Mouse (Mus musculus) midbrain, embryonic 12.5 days (tissue): Measurements from ENCODE around the gene Eml4. TPM values are rescaled to one million over a fixed set of nuclear protein-coding genes. Genes with fewer than 3 reads are reported as not detected.

Experiments used
- ATAC-seq: fragments of 200-750 bp; cut with Nextera tagmentation; 2 replicates; pipeline ENCODE4 v1.8.0; 2017; ENCODE audit warnings: low read depth, moderate TSS enrichment, moderate library complexity; ENCODE audit not compliant: low FRiP score
- H3K27ac ChIP-seq: fragments of 300-500 bp; sonication (generic); replicated peaks from 2 replicates; pipeline ENCODE4 v1.5.1; 2016; ENCODE audit warnings: mild to moderate bottlenecking
- H3K27me3 ChIP-seq: fragments of 300-500 bp; sonication (generic); 2 replicates; pipeline ENCODE4 v1.6.1; 2016; ENCODE audit warnings: mild to moderate bottlenecking
- H3K36me3 ChIP-seq: fragments of 300-500 bp; sonication (generic); 2 replicates; pipeline ENCODE4 v1.6.1; 2016
- H3K4me1 ChIP-seq: fragments of 300-500 bp; sonication (generic); 2 replicates; pipeline ENCODE4 v1.6.1; 2016
- H3K4me2 ChIP-seq: fragments of 300-500 bp; sonication (generic); replicated peaks from 2 replicates; pipeline ENCODE4 v1.6.1; 2016; ENCODE audit warnings: mild to moderate bottlenecking, moderate library complexity
- H3K4me3 ChIP-seq: fragments of 300-500 bp; sonication (generic); 2 replicates; pipeline ENCODE4 v1.5.1; 2016; ENCODE audit warnings: mild to moderate bottlenecking
- H3K9ac ChIP-seq: fragments of 300-500 bp; sonication (generic); replicated peaks from 2 replicates; pipeline ENCODE4 v1.6.1; 2016; ENCODE audit warnings: mild to moderate bottlenecking, moderate library complexity
- H3K9me3 ChIP-seq: fragments of 300-500 bp; sonication (generic); 2 replicates; pipeline ENCODE4 v1.6.1; 2016; ENCODE audit warnings: mild to moderate bottlenecking
- WGBS: fragments of 180-500 bp; shearing (Covaris S2); methylation state at CpG from one replicate; pipeline ENCODE4 v1.1.7; 2016; 5-methylcytosine and 5-hydroxymethylcytosine counted together
- polyA plus RNA-seq: library from polyadenylated mRNA; unstranded; fragments of >200 nt; fragmentation: Nextera tagmentation; extraction: Ambion mirVana; gene quantifications from 2 replicates; pipeline ENCODE4 v1.2.1, GENCODE M21; 2016

Eml4 gene
- polyA plus RNA-seq: 43.4 and 47.4 TPM in 2 replicates

DNA sequence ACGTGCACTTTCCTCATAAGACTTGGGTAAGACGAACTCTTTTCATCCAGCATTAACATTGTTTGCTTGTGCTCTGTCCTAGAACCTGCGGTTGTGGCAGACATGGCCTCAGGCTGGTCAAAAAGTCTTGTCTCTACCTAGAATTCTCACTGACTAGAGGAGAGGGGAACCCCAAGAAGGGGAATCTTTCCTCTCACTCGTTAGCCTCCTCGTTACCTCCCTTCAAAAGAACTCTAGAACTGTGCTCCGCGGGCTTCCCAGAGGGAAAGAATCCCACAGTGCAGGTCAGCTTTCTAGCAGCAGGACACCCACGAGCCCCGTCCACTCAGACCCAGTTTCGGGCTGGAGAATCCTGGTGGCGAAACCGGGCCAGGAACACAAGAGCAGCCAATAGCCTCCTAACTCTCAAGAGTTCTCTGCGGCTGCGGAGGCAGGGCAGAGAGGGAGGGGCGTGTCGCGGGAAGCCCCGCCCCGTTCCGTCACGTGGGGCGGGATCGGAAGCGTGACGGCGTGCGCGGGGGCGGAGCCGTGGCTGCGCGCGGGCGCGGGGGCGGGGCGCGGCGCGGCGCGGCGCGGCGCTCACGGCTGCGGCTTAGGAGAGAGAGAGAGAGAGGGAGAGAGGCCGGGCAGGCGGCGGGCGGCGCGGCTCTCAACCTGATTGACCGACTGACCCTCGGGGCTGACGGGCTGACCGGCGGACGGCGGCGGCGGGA is at the start of gene Eml4:
TSS of gene Eml4 (plus strand) at position 553 of the 713 bp plus-strand sequence.
- peak within 1 kb of the TSS; percentile 95 for H3K9ac ChIP-seq
- H3K27ac ChIP-seq: peak within 1 kb of the TSS; percentile 91
- no peaks in the 10 kb centered on the region for H3K27me3 ChIP-seq
- peak within 1 kb of the TSS; percentile 77 for H3K4me2 ChIP-seq
- H3K4me3 ChIP-seq: peak within 1 kb of the TSS; percentile 94
- no peaks in the 10 kb centered on the region for H3K9me3 ChIP-seq
- no peaks in the 10 kb centered on the region for H3K36me3 ChIP-seq
- under 1% methylated on average over 46 of the region's 62 CpGs for WGBS
- peaks cover 21% of the 10 kb centered on the region for H3K4me1 ChIP-seq
- peak; percentile 95 for ATAC-seq

DNA sequence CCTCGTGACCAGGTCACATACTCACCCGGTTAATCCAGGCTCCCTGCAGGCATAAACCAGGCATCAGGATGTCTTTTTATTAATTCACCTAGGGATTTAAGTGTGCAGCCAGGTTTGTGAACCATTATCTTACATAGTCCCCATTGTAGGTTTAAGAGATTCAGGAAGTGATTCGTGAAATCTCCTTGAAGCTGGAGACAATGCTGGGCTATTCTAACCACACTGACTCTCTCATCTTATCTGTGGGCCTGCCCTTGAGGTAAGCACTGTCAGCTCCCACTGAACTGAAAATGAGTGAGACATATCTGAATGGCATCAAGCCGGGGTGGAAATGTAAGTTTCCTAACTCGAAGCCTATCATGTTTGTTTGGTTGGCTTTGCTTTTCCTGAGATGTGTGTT is 49.3 kb upstream of the Eml4 start:
- H3K4me1 ChIP-seq: no peaks in the 10 kb centered on the region
- H3K9ac ChIP-seq: no peak overlapping the region
- H3K4me3 ChIP-seq: no peak overlapping the region
- H3K36me3 ChIP-seq: no peaks in the 10 kb centered on the region
- H3K9me3 ChIP-seq: no peaks in the 10 kb centered on the region
- H3K27ac ChIP-seq: no peak overlapping the region
- no peaks in the 10 kb centered on the region for H3K27me3 ChIP-seq
- WGBS: 82% methylated on average over 5 of the region's 5 CpGs
- H3K4me2 ChIP-seq: no peak overlapping the region
- ATAC-seq: no peak

DNA sequence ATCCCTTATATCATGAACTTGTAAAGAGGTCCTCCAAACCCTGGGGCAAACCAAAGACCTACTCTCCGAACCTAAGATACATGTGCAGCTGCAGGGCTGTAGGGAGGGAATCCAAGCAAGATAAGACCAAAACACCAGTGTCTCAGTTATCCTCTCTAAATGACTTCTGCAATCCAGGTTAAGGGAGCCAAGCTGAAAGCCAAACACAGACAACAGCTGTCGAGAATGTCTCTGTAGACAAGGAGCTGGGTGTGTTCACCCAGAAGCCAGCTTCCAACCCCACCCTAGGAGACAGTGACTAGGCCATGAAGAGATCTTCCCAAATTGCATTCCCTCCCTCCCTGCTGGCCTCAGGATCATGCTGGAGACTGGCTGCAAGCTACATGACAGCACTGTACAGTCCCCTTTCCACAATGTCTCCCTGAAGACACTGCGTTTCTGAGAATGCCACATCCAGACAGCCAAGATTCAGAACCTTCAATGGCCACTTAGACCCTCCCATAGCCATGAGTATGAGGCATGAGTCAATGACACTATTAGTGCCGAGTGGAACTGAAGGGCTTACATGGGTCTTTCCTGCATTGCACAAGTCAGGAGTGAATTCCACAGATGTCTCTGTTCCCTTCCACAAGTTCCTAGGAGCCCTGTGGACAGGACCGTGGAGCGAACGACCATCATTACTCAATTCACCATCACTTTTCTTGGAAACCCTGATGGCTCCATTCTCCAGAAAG is 46.5 kb upstream of the Eml4 start:
- Histone ChIP-seq H3K27ac (no peak overlapping the region), H3K4me2 (no peak overlapping the region), H3K4me3 (no peak overlapping the region), H3K4me1 (peaks cover 8% of the 10 kb centered on the region; the same call in 1 of the 2 replicates), H3K9ac (no peak overlapping the region), H3K36me3 (no peaks in the 10 kb centered on the region), H3K27me3 (peaks cover 19% of the 10 kb centered on the region; the same call in 1 of the 2 replicates), H3K9me3 (no peaks in the 10 kb centered on the region)
- no peak for ATAC-seq
- WGBS: 87% methylated on average over 7 of the region's 7 CpGs

DNA sequence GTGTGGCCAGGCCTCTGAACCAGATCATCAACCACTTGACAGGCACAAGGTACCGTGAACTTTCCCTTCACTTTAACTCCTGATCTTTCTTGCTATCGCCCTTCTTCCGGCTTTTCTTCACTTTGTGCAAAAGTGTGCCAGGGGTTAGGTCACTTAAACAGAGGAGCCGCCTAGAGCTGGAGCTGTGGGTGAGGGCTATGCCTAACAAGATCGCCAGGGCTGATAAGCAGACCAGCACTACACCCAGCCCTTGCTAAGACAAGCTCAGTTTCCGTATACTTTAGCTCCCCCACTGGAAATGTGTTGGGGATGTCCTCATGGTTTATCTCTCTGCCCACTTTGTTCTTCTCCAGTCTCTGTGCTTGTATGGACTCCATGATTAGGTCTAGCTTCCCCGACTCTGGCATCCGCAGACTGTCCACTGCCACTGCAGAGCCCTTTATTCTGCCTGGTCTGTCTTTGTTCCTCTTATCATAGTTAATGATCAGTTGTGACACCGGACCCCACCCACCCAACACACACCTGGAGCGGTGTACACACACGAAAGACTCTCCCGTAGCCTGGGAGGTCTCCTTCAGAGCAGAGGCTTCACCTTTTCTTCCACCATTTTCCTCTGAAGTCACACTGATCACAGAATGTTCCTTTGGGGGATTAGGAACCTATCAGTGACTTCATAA is 43.6 kb upstream of the Eml4 start:
- Histone ChIP-seq H3K4me3 (no peak overlapping the region), H3K4me2 (no peak overlapping the region), H3K27me3 (peaks cover 19% of the 10 kb centered on the region; the same call in 1 of the 2 replicates), H3K36me3 (no peaks in the 10 kb centered on the region), H3K9ac (no peak overlapping the region), H3K4me1 (peaks cover 16% of the 10 kb centered on the region), H3K9me3 (no peaks in the 10 kb centered on the region), H3K27ac (no peak overlapping the region)
- no peak for ATAC-seq
- 90% methylated on average over 12 of the region's 12 CpGs for WGBS

DNA sequence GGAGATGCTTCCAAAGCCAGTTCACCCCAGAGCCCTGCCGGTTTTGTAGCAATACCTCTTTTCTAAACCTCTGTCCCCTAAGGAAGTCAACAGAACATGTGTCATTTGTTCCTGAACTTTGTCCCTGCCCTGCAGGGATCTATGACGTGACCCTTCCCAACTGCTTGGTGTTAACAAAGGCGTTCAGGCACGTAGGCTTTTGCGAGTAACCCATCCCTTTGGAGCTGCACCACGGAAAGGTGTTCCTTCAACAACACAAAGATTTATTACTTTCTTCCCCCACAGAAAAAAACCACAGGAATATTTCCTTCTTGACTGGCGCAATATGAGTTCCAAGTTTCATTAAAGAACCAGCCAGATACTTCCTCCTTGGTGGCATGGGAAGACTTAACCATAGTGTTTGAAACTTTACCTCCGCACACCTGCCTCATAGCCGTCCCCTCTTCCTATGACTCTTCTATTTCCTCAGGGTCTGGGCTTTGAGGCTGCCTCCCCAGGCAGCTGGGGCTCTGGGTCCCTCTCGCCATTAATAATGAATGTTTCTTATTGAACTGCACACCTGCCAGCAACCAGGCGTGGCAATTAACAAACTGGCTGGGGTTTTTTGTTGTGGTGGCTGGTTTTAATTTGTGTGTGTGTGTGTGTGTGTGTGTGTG is 43.0 kb upstream of the Eml4 start:
- H3K4me3 ChIP-seq: no peak overlapping the region
- H3K36me3 ChIP-seq: no peaks in the 10 kb centered on the region
- H3K9me3 ChIP-seq: no peaks in the 10 kb centered on the region
- no peak overlapping the region for H3K4me2 ChIP-seq
- no peak overlapping the region for H3K27ac ChIP-seq
- H3K27me3 ChIP-seq: peaks cover 25% of the 10 kb centered on the region; the same call in 1 of the 2 replicates
- H3K4me1 ChIP-seq: peaks cover 23% of the 10 kb centered on the region
- H3K9ac ChIP-seq: no peak overlapping the region
- ATAC-seq: no peak
- WGBS: 71% methylated on average over 11 of the region's 11 CpGs

DNA sequence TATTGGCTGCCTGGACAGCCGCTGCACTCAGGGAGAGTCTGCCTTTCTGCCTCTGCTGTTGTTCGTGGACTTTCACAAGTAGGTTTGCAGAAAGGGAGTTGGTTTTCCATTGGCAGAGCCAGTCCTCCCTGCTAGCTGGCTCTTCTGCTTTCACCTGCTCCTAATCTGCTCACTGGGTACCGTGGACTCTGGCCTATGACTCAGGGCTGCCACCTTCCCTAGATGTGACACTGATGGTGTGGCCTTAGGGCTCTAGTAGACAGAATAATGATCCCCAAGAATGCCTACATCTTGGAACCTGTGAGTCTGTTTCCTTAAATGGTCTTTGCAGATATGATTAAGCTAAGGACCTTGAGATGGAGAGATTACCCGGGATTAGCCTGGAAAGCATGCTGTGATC is 42.3 kb upstream of the Eml4 start:
- Histone ChIP-seq H3K4me1 (peaks cover 23% of the 10 kb centered on the region), H3K36me3 (no peaks in the 10 kb centered on the region), H3K27me3 (peaks cover 25% of the 10 kb centered on the region; the same call in 1 of the 2 replicates), H3K4me2 (no peak overlapping the region), H3K4me3 (no peak overlapping the region), H3K9me3 (no peaks in the 10 kb centered on the region), H3K27ac (no peak overlapping the region), H3K9ac (no peak overlapping the region)
- WGBS: 45% methylated on average over 4 of the region's 4 CpGs
- ATAC-seq: no peak

DNA sequence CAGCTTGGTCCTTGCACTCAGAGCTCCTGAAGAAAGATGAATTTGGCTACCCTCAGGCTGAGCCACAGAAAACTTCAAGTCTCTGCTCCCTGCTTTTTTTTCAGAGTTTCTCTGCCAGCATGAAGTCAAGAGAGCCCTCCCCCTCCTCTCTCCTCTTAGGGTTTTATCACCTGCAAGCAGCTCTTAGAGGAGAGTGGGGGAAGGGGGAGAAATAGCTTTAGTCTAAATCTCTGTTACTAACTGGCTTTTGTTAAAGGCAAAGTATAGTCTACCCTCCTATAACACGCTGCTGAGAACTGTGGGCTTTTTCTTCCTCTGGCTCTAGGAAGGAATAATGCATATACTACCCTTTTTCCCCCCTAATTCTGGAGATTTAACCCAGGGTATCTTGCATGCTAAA is 41.5 kb upstream of the Eml4 start:
- no peak overlapping the region for H3K9ac ChIP-seq
- H3K27me3 ChIP-seq: peaks cover 29% of the 10 kb centered on the region
- 9% methylated on average over 1 of the region's 1 CpGs for WGBS
- no peak overlapping the region for H3K4me2 ChIP-seq
- H3K4me3 ChIP-seq: no peak overlapping the region
- peaks cover 23% of the 10 kb centered on the region for H3K4me1 ChIP-seq
- H3K27ac ChIP-seq: no peak overlapping the region
- H3K36me3 ChIP-seq: no peaks in the 10 kb centered on the region
- ATAC-seq: no peak
- H3K9me3 ChIP-seq: no peaks in the 10 kb centered on the region

DNA sequence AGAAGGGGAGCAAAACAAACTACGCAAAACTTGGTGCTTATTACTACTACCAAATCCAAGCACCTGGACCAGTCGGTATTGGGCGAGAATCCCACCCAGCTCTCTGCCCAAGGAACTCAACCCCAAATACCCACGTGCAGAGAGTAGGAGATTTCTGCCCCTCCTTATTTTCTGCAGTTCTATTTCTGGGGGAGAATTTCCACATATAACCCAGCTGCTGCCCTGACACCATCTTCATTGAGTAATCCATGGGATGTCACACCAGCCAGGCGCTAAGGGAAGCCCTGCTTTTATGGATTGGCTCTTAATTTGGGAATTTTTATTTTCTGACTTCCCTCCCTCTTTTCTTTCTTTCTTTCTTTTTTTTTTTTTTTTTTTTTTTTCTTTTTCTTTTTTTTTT is 38.9 kb upstream of the Eml4 start:
- 75% methylated on average over 5 of the region's 5 CpGs for WGBS
- Histone ChIP-seq H3K4me1 (peaks cover 23% of the 10 kb centered on the region), H3K9ac (no peak overlapping the region), H3K36me3 (no peaks in the 10 kb centered on the region), H3K27me3 (peaks cover 29% of the 10 kb centered on the region), H3K4me2 (no peak overlapping the region), H3K4me3 (no peak overlapping the region), H3K9me3 (no peaks in the 10 kb centered on the region), H3K27ac (no peak overlapping the region)
- no peak for ATAC-seq

DNA sequence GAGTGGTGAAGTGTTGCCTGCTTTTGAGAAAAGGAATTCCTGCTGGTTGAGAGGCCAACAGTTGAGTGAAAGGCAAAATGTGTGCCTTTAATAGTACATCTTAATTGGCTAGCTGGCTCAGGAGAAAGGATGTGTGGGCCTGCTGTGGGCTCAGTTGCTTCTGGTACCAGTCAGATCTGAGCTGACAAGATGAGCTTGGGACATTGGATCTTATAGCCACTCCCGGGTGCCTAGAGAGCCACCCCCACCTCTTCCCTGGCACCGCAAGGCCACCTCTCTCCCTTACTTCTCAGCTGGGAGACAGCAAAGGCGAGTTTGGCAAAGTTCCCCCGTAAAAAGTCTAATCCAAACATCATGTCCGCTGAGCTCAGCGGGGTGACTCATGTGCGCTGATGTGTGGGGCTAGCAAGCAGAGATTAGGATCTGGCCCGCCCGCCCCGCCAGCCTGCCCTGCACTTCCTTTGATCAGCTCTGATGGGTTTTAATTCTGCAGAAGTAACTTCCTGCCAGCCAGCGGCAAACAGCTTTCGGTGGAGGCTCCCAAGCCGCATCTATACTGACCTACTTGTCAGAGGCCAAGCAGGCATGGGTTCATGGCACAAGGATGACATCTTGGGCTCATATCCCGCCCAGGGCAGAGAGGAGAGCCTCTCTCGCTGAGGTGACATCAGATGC is 38.4 kb upstream of the Eml4 start:
- WGBS: 4% methylated on average over 15 of the region's 15 CpGs
- Histone ChIP-seq H3K9me3 (no peaks in the 10 kb centered on the region), H3K4me2 (peak overlapping the region; percentile 37), H3K27ac (no peak overlapping the region), H3K27me3 (peaks cover 24% of the 10 kb centered on the region), H3K4me3 (no peak overlapping the region), H3K4me1 (peaks cover 23% of the 10 kb centered on the region), H3K36me3 (no peaks in the 10 kb centered on the region), H3K9ac (no peak overlapping the region)
- peak; percentile 41 for ATAC-seq

DNA sequence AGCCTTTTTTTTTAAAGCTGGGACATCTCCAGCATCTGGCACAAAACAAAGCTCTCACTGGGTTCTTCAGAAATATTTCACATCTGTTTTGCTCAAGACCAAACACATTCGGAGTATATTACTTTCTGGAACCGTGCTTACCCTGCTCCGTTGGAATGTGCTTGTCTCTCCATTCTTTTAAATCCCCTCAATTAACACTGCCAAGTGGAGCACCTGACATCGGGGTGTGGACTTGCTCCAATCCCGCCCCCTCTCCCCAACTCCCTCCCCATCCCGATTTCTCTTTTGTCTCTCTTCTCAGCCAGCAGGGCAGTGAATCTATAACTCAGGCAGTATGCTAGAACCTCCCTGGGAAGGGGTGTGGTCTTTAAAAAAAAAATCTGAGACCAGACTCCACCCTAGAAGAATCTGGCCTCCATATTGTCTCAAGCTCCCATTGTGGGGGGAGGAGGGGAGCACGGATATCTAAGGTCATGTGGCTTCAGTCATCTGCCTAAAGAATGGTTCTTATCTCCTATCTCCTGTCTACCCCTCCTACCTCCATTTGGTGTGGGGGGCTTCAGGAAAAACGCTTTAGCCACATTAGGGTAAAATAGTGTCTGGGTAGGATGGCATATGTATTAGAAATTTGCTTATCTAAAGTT is 37.6 kb upstream of the Eml4 start:
- WGBS: 43% methylated on average over 8 of the region's 8 CpGs
- Histone ChIP-seq H3K36me3 (no peaks in the 10 kb centered on the region), H3K27me3 (peaks cover 19% of the 10 kb centered on the region), H3K4me2 (no peak overlapping the region), H3K4me1 (peaks cover 20% of the 10 kb centered on the region), H3K4me3 (no peak overlapping the region), H3K9ac (no peak overlapping the region), H3K9me3 (no peaks in the 10 kb centered on the region), H3K27ac (no peak overlapping the region)
- ATAC-seq: no peak; the same call in 1 of the 2 replicates

DNA sequence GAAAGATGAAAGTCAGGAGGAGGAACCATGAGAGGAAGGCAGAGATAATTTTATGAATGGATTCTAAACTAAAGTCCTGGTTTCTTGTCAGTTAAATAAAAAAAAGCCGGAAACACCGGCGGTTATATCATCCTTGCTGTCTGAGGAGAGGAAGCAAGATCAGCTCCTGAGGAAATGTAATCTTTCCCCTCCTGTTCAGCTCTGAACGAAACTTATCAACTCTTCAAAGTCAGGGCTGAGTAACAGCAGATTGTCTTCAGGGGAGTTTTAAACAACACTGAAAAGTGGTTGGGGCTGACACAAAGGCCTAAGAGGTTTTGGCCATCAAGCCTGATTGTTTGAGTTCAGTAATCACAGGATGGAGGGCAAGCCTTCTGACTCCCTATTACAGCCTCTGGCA is 35.3 kb upstream of the Eml4 start:
- H3K4me1 ChIP-seq: peaks cover 11% of the 10 kb centered on the region
- no peak for ATAC-seq
- 64% methylated on average over 4 of the region's 4 CpGs for WGBS

More for the DNA sequence above, 35.3 kb upstream of the Eml4 start:
- Histone ChIP-seq H3K27ac (no peak overlapping the region), H3K9me3 (no peaks in the 10 kb centered on the region), H3K27me3 (peaks cover 10% of the 10 kb centered on the region), H3K4me3 (no peak overlapping the region), H3K4me2 (no peak overlapping the region), H3K36me3 (no peaks in the 10 kb centered on the region), H3K9ac (no peak overlapping the region)
